Mouse (Mus musculus) mouse embryonic stem cell (cell line): ENCODE measurements around the gene Nedd4.

ENCODE experiments used
- in situ Hi-C, 2 experiments: fragments of 300-500 bp; cut with MboI; formaldehyde crosslinking; loops; 1 replicate in 1 of 2; 3 replicates in 1 of 2; pipeline ENCODE4 v1.14.3; 2019 to 2020; ENCODE audit warnings: low sequenced_read_pairs in 2 of 2, low pct_unique_long_range_greater_than_20kb in 1 of 2, mixed read lengths in 1 of 2; ENCODE audit not compliant: unreplicated experiment in 1 of 2

Nedd4 gene

DNA sequence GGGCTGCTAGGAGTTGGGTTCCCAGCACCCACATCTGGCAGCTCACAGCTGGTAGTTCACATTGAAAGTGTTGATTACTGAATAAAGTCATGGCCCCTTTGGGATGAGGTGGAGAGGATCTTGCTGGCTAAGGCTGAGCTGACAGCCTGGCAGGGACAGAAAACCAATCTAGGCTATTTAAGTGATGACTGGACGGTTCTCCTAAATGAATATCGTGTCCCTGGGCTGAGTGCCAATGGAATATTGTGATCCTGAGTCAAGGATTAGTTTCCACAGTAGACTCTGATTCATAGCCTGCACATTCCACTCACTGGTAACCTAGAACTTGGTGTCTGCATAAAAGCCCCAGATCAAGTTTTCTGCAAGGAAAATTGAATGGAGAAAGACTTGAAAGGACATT lies 39.9 kb downstream of the Nedd4 start:
- in situ Hi-C loops, result no loop called here

DNA sequence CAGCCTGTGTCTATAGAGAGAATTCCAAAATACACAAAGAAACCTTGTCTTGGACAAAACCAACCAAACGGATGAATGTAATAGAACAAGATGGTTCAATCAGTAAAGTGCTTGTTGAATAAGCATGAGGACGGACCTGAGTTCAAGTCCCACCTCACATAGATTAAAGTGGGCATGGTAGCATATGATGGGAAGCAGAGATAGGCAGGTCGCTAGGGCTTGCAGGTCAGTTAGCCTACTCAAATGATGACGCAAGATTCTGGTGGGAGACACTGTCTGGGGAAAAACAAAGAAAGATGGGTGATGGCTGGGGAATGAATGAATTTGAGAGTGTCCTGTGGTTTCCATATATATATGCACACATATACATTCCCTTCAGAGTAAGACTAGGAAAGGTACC lies 41.0 kb downstream of the Nedd4 start:
- in situ Hi-C loops, result no loop called here

DNA sequence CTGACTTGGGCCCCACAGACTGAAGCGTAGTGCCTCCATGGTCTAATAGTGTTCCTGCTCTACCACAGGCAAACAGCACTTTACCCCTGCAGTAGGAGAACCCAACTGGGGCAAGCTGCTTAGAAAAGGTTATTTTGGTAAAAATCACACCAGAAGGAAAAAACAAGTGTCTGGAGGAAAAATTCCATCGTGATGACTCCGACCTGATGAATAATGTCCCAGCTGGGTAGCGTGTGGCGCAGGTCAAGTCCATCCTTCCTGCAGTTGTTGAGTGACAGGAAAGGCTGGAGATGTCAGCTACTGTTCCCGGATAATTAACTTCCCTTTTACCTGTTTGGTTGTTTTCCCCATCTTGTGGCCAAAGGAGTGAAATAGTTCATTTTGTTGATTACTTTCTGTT lies 41.6 kb downstream of the Nedd4 start:
- in situ Hi-C loops, result no loop called here

DNA sequence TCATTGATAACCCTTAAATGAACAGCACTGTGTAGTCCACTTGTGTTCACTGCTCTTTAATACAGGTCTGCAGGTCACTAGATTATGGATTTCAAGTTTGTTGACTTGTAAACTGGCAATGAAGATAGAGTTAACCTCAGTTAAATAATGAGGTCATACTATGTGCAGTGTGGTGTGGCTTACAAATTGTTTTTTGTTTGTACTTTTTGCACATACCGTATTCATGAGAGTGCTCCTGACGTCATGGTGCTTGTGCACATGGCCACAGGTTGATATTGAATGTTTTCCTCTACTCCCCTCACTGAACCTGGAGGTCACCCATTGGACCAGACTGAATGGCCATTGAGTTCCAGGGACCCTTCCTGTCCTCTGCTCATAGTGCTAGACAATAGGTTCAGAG lies 43.1 kb downstream of the Nedd4 start:
- in situ Hi-C loops, result no loop called here

DNA sequence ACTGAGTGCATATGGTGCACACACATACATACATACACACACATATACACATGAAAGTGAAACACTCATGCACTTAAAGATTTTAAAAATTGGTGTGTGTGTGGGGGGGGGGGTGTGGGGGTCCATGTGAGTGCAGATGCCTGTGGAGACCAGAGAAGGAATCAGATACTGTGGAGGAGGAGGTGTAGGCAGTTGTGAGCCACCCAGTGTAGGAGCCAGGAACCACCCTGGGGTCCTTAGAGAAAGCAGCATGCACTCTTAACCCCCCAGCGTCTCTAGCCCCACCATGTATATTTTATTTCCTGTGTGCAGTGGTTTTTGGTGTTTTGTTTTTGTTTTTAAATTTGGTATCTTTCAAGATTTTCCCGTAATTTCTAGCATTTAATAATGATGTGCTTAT lies 45.9 kb downstream of the Nedd4 start:
- in situ Hi-C loops, result no loop called here

DNA sequence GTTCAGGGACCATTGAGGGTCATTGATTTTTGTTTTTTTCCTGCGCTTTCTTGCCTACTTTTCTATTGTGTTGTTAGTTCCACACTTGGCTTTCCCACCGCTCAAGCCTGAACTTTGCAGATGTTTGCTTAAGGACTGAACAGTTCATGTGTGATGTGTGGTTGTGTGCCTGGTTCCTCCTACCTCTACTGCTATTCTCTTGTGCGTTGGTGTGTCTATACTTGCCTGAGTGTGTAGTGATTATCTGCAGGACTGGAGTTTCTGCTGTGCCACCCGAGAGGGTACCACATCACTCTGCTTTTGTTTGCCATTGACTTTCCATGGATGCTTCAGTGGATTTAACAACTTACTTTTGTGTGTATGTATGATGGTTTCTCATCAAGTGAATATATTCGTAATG lies 46.5 kb downstream of the Nedd4 start:
- in situ Hi-C loops, result no loop called here

DNA sequence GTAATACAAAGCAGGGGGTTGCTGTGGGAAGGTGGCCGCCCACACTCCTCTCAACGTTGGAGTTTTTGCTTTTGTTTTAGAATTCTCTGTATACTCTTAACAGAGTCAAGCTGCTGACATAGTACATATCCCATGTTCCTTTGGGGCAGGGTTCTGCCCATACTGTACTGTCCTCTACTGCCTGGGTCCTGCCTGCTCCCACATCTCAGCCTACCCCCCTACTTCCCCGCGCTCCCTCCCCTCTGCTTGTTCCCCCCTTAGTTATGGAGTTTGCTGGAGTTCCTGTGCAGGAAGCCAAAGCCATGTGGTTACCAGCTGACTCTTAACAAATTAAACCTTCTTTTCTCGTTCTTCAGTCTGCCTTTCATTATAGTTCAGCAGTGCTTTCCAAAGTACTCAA lies 47.9 kb downstream of the Nedd4 start:
- in situ Hi-C loops, result no loop called here

DNA sequence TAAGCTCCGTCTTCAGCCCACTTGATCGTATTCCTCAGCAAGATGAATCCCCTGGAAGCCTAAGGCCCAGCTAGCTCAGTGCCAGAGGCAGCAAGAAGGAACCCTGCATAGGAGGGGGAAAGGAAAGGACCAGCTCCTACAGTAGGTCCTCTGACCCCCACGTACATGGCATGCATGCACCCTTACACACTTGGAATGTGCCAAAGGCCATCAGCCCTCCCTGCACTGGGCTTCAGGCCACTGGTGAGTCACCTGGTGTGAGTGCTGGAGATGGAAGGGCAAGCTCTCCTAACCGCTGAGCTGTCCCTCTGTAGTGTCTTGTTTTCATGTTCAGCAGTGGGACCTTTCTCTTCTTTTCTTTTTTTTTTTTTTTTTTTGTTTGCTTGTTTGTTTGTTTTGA lies 52.8 kb downstream of the Nedd4 start:
- in situ Hi-C loops, result no loop called here

DNA sequence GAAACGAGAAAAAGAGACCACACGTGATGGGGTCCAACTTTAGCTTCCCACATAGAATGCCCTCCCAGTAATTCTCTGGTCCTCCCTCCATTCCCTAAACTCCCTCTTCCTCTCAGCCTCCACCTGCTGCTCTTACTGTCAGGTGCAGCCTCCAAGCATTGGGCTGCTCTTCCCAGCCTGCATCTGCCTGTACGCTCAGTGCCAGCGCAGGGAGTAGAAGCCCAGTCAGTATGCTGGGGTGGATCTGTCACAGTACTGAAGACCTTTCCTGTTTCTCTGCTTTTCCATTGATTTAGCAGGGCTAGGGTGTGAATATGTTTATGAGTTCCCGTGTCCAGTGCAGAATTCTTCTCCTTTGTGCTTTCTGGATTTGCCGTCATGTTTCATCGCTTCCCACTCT lies 54.1 kb downstream of the Nedd4 start:
- in situ Hi-C loops, result no loop called here

DNA sequence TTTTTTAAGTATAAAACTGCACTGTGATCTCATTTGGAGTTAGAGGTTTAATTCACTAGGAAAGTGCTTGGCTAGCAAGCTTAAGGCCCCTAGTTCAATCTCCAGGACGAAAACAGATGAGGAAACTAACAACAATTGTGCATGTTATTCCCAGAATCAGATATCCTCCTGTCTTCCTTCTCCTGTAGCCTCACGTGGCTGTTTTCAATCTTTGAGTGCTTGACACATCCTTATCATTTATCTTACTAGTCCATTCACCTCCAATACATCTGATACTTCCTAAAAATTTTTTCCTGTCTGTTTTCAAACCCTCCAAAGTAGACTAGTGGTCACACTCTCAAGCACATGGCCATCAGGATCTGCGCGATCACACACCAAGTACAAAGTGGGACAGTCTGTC lies 57.0 kb downstream of the Nedd4 start:
- in situ Hi-C loops, result no loop called here

DNA sequence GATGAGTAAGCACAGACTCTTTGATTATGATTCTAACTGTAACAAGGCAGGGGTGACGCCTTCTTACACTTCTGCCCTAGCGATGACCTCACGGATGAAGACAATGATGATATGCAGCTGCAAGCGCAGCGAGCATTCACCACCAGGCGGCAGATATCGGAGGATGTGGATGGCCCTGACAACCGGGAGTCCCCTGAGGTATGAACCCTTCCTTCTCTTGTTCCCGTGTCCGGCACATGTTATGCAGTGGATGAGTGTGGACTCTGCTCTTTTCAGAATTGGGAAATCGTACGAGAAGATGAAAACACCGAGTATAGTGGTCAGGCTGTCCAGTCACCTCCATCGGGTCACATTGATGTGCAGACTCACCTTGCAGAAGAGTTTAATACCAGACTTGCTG lies 59.1 kb downstream of the Nedd4 start:
- in situ Hi-C loops, result no loop called here

DNA sequence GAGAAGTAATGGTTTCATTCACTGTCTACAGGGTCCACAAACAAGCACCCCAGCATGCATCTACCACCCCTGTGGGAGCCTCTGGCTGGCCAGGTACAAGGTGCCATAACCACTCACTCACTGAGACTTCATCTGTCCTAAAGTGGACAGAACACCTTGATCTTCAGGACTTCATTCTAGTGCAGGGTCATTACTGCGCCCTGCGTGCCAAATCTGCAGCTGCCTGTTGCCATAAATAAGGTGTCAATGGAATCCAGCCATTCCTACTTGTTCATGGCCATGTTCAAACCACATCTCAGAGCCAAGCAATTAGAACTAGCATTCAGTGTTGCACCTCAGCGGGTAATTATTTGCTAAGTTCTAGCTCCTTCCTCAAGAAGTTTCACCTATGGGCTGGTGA lies 60.5 kb downstream of the Nedd4 start:
- in situ Hi-C loops, result no loop called here

DNA sequence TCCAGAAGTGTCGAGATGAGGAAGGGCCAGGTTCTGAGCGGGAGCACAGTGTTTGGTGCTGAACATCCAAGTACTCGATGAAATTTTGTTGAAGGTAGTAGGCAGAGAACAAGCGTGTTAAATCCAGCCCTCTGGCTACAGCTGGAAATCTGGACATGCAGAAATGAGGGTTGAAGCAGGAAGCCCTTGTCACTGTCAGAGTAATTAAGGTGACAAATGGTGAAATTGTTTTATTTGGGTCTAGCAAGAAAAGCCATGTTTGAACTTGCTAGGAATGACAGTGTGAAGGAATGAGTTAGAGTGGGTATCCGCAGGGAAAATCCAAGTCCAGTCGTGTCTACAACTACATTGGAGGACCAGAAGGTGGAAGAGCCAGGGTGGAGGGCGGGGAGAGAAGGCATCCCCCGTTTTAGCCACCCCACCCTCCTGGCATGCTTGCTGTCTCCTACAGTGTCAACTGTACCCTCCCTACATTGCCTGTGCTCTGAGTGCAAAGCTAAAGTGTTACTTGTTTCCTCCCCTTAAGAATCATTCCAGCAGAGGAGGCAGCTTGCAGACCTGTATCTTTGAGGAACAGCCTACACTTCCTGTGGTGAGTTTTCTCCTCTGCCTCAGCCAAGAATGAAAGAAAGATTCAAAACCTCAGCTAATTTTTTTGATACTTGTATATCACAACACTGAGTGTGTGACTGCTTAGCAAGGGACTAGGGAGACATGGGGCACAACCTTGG lies 62.5 kb downstream of the Nedd4 start:
- in situ Hi-C loops, result no loop called here

DNA sequence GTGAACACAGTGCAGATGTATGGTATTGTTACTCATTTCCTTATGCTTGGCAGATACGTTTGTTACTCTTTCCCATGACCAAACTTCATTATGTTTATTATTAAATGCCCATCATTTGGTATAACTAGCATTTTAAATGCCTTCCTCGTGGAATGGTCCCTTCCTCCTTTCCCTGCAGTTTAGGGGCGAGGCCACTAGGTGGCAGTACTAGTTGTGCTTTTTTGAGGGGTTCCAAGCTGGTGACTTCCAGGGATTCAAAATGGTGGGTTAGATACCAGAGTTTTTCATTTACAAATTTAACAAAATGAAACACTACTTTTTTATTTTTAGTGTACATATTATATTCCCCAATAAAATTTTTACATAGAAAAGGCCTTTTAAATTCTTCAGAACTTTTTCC lies 71.8 kb downstream of the Nedd4 start:
- in situ Hi-C loops, result no loop called here

DNA sequence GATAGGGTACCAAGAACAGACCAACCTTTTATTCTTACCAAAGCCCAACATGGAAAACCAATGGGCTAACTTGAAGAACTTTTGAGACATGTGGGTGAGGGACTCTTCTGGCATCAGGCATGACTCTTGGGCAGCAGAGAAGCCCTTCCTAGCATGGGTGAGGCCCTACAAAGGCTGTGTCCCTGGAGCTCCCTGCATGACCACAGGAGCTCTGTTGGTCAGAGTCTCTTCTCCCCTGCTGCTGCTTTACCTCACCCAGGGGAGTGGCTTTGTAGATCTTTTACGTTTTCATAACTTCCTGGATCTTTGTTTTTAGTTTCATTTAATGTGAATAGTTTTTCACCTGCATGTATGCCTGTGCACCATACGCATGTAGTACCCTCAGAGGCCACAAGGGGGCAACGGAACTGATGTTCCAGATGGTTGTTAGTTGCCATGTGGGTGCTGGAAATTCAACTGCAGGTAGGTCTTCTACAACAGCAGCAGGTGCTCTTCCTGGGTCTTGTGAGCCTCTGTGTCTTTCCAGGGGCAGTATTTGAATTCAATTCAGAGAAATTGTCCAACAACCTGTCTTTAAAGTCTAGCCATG lies 73.8 kb downstream of the Nedd4 start:
- in situ Hi-C loops, result no loop called here

DNA sequence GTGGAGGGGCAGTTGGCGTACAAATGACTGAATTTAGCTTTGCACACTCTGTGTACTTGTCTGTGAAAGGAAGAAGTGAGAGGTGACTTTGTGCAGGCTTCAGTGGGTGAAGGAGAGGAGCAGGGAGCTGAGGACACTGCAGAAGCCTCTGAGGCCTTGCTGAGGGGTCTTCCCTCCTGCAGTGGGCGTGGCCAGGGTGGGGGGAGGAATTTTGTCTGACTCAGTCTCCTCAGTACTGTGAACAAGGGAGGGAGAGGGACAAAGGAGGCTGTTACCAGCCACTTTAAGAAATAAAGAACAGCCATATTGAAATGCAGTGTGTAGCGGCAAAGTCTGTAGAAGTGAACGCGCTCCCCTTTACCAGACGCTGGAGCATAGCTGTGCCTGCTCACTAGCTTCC lies 79.1 kb downstream of the Nedd4 start:
- in situ Hi-C loops, result no loop called here

DNA sequence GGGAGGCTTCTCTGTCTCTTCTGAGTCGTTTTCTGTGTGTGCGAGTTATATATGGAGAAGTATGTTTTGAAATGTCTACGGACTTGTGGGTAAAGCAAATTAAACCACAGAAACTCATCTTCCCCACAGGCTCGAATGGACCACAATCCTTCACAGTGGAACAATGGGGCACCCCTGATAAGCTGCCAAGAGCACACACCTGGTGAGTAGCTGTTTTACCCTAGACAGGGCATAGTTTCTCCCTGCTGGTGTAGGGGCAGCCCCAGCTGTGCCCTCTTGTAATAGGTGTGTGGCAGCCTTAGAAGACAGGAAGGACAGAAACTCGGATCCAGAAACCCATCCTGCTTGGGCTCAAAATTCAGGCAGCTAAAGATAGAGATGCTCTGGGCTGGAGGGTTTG lies 84.1 kb downstream of the Nedd4 start:
- in situ Hi-C loops, result no loop called here

DNA sequence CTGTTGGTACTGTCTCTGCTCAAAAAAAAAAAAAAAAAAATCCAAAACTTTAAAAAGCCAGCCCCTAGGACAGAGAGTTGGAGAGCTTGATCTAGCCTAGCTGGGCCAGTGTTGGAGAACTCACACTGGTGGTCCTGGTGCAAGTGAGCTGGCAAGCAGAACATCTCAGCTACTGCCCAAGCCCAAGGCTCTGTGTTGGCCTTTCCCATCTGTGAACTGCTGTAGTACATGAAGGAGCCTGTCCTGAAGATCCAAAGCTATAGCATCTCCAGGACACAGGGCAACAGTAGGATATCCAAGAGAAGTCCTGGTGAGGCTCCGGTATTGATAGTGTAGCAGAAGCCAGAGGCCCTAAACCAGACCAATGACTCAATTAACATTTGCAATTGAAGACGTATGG lies 88.1 kb downstream of the Nedd4 start:
- in situ Hi-C loops, result no loop called here

DNA sequence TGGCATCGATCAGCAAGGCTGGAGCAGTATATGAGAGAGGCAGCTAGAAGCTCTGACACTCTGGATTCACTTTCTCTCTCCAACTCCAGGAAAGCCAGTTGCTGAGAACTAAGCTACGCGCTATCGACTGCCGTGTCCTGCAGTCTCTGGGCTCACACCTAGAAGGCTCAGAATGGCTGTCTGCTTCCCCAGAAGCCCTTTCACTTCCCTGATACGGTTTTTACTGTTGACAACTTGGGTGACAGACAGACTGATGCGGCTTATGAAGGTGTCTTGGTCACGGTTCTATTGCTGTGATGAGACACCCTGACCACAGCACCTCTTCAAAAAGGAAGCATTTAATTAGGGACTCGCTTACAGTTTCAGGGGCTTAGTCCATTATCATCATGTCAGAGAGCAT lies 90.5 kb downstream of the Nedd4 start:
- in situ Hi-C loops, result no loop called here

DNA sequence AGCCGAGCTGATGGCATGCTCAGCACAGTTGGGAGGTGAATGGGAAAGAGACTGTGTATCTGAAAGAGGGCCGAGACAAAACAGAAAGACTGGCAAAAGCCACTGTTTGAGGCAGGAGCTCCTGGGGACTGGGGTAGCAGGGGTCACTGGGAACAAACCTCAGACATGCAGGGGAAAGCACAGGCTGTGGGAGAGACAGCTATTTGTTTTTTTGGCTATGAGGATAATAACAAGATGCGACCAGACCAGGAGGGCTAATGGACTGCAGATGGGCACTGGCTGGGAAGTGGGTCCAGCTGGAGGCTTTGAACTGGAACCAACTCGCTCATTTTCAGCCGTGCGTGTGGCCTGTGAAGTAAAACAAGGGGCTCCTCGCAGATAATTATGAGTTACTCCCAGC lies 91.6 kb downstream of the Nedd4 start:
- in situ Hi-C loops, result no loop called here

DNA sequence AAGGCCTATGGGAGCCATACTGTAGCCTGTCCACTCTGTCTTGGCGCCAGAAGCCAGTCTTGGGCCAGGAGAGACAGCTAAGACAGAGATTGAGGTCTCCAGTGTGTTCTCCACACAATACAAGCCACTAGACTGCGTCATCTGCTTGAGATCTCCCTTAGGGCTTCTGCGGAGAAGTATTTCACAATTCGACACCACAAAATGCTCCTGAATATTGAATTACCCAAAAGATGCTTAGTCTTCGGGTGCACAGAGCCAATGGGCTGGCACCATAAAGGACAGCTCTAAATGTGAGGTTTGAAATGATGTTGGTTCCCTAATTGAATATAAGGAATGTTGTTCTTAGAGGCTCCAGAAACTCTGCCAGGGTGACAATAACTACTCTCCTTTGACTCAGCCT lies 95.0 kb downstream of the Nedd4 start:
- in situ Hi-C loops, result no loop called here
